Mouse (Mus musculus) heart, embryonic 14.5 days (tissue): ENCODE measurements around the gene Cyp26c1. TPM values are rescaled to one million over a fixed set of nuclear protein-coding genes. Genes with fewer than 3 reads are reported as not detected.

Experiments used
- polyA plus RNA-seq: library from polyadenylated mRNA; unstranded; fragments of >200 nt; fragmentation: Nextera tagmentation; extraction: Ambion mirVana; gene quantifications from 2 replicates; pipeline ENCODE4 v1.2.1, GENCODE M21; 2014

Gene Cyp26c1
- polyA plus RNA-seq, 1 experiment from 2014 or later: not detected

Other genes with a start within 250 kb of the Cyp26c1 start
- 20.3 and 20.6 TPM in 2 replicates for gene Exoc6, start 135.2 kb upstream of the Cyp26c1 start, polyA plus RNA-seq
- 1.1 and 1.6 TPM in 2 replicates for gene Cyp26a1, start 12.2 kb downstream of the Cyp26c1 start, polyA plus RNA-seq